Mouse (Mus musculus) forebrain, embryonic 11.5 days (tissue): ENCODE results near the gene Cdc5l. TPM values are rescaled to one million over a fixed set of nuclear protein-coding genes. Genes with fewer than 3 reads are reported as not detected.

ENCODE experiments used
- ATAC-seq: fragments of 200-750 bp; cut with Nextera tagmentation; replicated peaks from 2 replicates; pipeline ENCODE4 v1.8.0; 2017; ENCODE audit warnings: moderate TSS enrichment; ENCODE audit not compliant: low FRiP score
- DNase-seq: peaks from one replicate; pipeline ENCODE4 v3.0.0-alpha.2; 2017; ENCODE audit warnings: low spot score
- H3K27ac ChIP-seq: fragments of 300-500 bp; sonication (generic); 2 replicates; pipeline ENCODE4 v1.5.1; 2014; ENCODE audit warnings: low read depth, low read length
- H3K27me3 ChIP-seq: fragments of 300-500 bp; sonication (generic); 2 replicates; pipeline ENCODE4 v1.6.1; 2014; ENCODE audit warnings: mild to moderate bottlenecking, low read length, mixed read lengths; ENCODE audit not compliant: control insufficient read depth, insufficient read depth
- H3K36me3 ChIP-seq: fragments of 300-500 bp; sonication (generic); 2 replicates; pipeline ENCODE4 v1.6.1; 2014; ENCODE audit warnings: mild to moderate bottlenecking, low read length, moderate library complexity, mixed read lengths; ENCODE audit not compliant: control insufficient read depth, insufficient read depth
- H3K4me1 ChIP-seq: fragments of 300-500 bp; sonication (generic); replicated peaks from 2 replicates; pipeline ENCODE4 v1.6.1; 2014; ENCODE audit warnings: low read length, mixed read lengths; ENCODE audit not compliant: control insufficient read depth, insufficient read depth
- H3K4me2 ChIP-seq: fragments of 300-500 bp; sonication (generic); 2 replicates; pipeline ENCODE4 v1.6.1; 2014; ENCODE audit warnings: low read depth, mild to moderate bottlenecking, low read length, moderate library complexity, mixed read lengths; ENCODE audit not compliant: severe bottlenecking
- H3K4me3 ChIP-seq: fragments of 300-500 bp; sonication (generic); 2 replicates; pipeline ENCODE4 v1.5.1; 2014; ENCODE audit warnings: low read depth, low read length
- H3K9ac ChIP-seq: fragments of 300-500 bp; sonication (generic); 2 replicates; pipeline ENCODE4 v1.6.1; 2014; ENCODE audit warnings: low read length
- H3K9me3 ChIP-seq: fragments of 300-500 bp; sonication (generic); 2 replicates; pipeline ENCODE4 v1.6.1; 2016; ENCODE audit warnings: low read length, mixed read lengths; ENCODE audit not compliant: control insufficient read depth
- WGBS: fragments of 180-500 bp; shearing (Covaris S2); extraction: QIAGEN DNeasy Blood & Tissue Kit; methylation state at CpG from one replicate; pipeline ENCODE4 v1.1.7; 2014; 5-methylcytosine and 5-hydroxymethylcytosine counted together
- polyA plus RNA-seq: library from polyadenylated mRNA; unstranded; fragments of >200 nt; fragmentation: Nextera tagmentation; extraction: Ambion mirVana; gene quantifications from 2 replicates; pipeline ENCODE4 v1.2.1, GENCODE M21; 2014

The Cdc5l gene
- polyA plus RNA-seq, 1 experiment from 2014 or later = 85.3 TPM

DNA sequence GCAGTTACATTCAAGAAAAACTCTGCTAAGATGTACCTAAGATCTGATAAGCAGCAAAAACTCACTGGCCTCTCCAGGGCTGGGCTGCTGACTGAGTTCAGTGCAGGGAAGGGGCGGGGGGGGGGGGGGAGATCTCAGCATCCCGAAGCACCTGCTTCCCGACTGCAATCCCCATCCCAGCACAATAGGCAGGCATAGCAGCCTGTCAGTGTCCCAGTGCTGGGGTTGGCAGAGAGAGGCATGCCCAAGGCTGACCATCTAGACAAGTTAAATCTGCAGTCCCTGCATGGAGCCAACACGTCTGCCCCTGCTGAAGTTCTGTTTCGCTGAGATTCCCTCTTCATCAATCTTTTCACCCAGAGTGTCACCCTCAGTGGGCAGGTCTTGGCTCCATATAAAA, 63.0 kb downstream of the Cdc5l start:
- Histone ChIP-seq H3K9me3 (no peaks in the 10 kb centered on the region), H3K4me1 (no peaks in the 10 kb centered on the region), H3K27ac (no peak overlapping the region), H3K36me3 (no peaks in the 10 kb centered on the region), H3K4me2 (no peak overlapping the region), H3K4me3 (no peak overlapping the region), H3K9ac (no peak overlapping the region), H3K27me3 (0 out of 2 replicates have a peak, but pooled peaks cover 2% of the 10 kb centered on the region)
- DNase-seq (no peak), ATAC-seq (no peak)
- 54% methylated on average over 5 of the region's 5 CpGs for WGBS

DNA sequence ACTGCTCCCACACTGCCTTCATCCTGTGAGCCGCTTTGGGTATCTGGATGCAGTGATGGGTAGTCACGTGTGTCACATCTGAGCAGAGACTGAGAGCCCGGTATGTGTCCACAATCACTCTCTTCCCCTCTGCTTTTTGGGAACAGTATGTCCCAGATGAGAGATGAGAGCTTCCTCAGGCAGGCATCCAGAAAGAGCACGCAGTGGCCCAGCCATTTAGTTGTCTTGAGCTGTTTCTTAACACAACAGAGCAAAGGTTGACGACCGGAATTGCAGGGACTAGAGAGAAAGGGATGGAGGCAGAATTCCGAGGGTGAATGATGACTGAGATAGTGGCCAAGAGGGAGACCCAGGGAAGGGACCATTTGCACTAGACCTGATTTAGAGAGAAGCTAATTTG, 68.7 kb downstream of the Cdc5l start:
- Histone ChIP-seq H3K4me1 (no peaks in the 10 kb centered on the region), H3K27ac (no peak overlapping the region), H3K9me3 (no peaks in the 10 kb centered on the region), H3K4me3 (no peak overlapping the region), H3K4me2 (no peak overlapping the region), H3K9ac (no peak overlapping the region), H3K36me3 (no peaks in the 10 kb centered on the region), H3K27me3 (no peaks in the 10 kb centered on the region)
- ATAC-seq = no peak
- WGBS = 72% methylated on average over 7 of the region's 7 CpGs
- no peak for DNase-seq

- WGBS = 93% methylated on average over 3 of the region's 3 CpGs
- Histone ChIP-seq H3K4me2 (no peak overlapping the region), H3K27ac (no peak overlapping the region), H3K9me3 (no peaks in the 10 kb centered on the region), H3K4me1 (no peaks in the 10 kb centered on the region), H3K27me3 (no peaks in the 10 kb centered on the region), H3K36me3 (no peaks in the 10 kb centered on the region), H3K4me3 (no peak overlapping the region), H3K9ac (no peak overlapping the region)
- ATAC-seq (no peak), DNase-seq (no peak)
Measured at GRCm38 (mm10) chr17:45360950-45361349, 72.6 kb downstream of the Cdc5l start.

DNA sequence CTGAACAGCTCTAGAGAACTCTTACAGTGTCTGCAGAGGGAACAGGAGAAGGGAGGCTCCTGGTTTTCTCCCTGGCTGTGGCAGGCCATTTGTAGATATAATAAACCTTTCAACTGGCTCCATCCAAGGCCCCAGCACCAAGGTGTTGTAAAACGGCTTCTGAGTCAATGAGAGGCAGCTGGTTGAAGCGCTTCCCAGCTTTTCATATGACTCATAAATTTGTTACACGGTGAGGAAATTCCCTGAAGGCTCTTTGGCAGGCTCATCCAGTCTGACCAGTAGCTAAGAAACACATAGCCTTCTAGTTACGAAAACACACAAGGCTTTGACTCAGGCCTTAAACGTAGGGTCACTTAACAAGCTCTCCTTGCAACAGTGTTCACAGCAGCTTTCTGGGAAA, 74.1 kb downstream of the Cdc5l start:
- Histone ChIP-seq H3K4me3 (no peak overlapping the region), H3K27ac (no peak overlapping the region), H3K27me3 (no peaks in the 10 kb centered on the region), H3K36me3 (no peaks in the 10 kb centered on the region), H3K9me3 (no peaks in the 10 kb centered on the region), H3K4me1 (no peaks in the 10 kb centered on the region), H3K4me2 (no peak overlapping the region), H3K9ac (no peak overlapping the region)
- no peak for ATAC-seq
- WGBS = 79% methylated on average over 5 of the region's 5 CpGs
- no peak for DNase-seq

- no peaks in the 10 kb centered on the region for H3K27me3 ChIP-seq
- WGBS = 76% methylated on average over 9 of the region's 9 CpGs
- DNase-seq = no peak
- H3K36me3 ChIP-seq = no peaks in the 10 kb centered on the region
- no peak overlapping the region for H3K4me2 ChIP-seq
- H3K9ac ChIP-seq = no peak overlapping the region
- no peaks in the 10 kb centered on the region for H3K4me1 ChIP-seq
- H3K9me3 ChIP-seq = no peaks in the 10 kb centered on the region
- no peak overlapping the region for H3K4me3 ChIP-seq
- no peak for ATAC-seq
- no peak overlapping the region for H3K27ac ChIP-seq
Measured at GRCm38 (mm10) chr17:45356431-45356830, 77.1 kb downstream of the Cdc5l start.

DNA sequence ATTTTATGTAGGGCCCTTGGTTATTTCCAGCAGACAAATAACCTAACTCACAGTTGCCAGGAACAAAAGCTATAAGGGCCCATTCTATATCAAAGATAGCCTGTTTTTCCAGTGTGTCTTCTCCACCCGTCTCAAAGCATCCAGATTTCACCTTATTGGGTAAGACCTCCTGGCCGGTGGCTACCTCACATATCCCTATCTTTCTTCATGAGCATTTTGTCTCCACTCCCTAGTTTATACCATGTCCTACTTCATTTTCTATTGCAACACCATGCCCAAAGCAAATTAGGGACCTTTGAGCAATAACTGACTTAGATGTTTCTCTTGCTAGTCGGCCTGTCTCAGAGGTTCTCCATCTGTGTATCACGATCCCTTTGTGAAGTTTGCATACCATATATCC, 85.6 kb downstream of the Cdc5l start:
- H3K9me3 ChIP-seq = no peaks in the 10 kb centered on the region
- no peak overlapping the region for H3K27ac ChIP-seq
- no peaks in the 10 kb centered on the region for H3K4me1 ChIP-seq
- ATAC-seq (no peak), DNase-seq (no peak)
- H3K9ac ChIP-seq = no peak overlapping the region
- WGBS = 91% methylated on average over 4 of the region's 4 CpGs
- H3K36me3 ChIP-seq = no peaks in the 10 kb centered on the region
- H3K4me3 ChIP-seq = no peak overlapping the region
- H3K4me2 ChIP-seq = no peak overlapping the region
- H3K27me3 ChIP-seq = no peaks in the 10 kb centered on the region

Other genes starting within 250 kb of the Cdc5l start
- gene Spats1, start 41.7 kb upstream of the Cdc5l start, polyA plus RNA-seq = 1.0 and 1.2 TPM in 2 replicates
- gene Aars2, start 73.1 kb upstream of the Cdc5l start, polyA plus RNA-seq = 24.6 and 25.2 TPM in 2 replicates
- gene Tcte1, start 89.7 kb upstream of the Cdc5l start, polyA plus RNA-seq = 0.95 and 2.0 TPM in 2 replicates
- 8.2 and 9.1 TPM in 2 replicates for gene Tmem151b, start 115.9 kb upstream of the Cdc5l start, polyA plus RNA-seq
- 5.9 and 6.0 TPM in 2 replicates for gene Nfkbie, start 122.0 kb upstream of the Cdc5l start, polyA plus RNA-seq
- 103 and 105 TPM in 2 replicates for gene Slc35b2, start 130.1 kb upstream of the Cdc5l start, polyA plus RNA-seq
- gene Hsp90ab1, start 139.5 kb upstream of the Cdc5l start, polyA plus RNA-seq = 1,787 and 1,872 TPM in 2 replicates
- 56.7 TPM in 2 replicates for gene Slc29a1, start 165.9 kb upstream of the Cdc5l start, polyA plus RNA-seq
- gene Mymx, start 168.4 kb upstream of the Cdc5l start, polyA plus RNA-seq = not detected in 2 replicates
- 0.44 and 0.69 TPM in 2 replicates for gene Capn11, start 225.6 kb upstream of the Cdc5l start, polyA plus RNA-seq